Mouse (Mus musculus): ENCODE data around the gene Pdss2. TPM values are rescaled to one million over a fixed set of nuclear protein-coding genes. Genes with fewer than 3 reads are reported as not detected.

The Pdss2 gene
- polyA plus RNA-seq, 1 experiment from 2014 or later = 13.4 TPM

- Histone ChIP-seq H3K27ac (replicated peaks; ENCODE audit: low read depth, low read length) (no peak overlapping the region), H3K36me3 (ENCODE audit: control insufficient read depth, insufficient read depth, low read length) (no peaks in the 10 kb centered on the region), H3K4me2 (ENCODE audit: low read depth, severe bottlenecking) (no peak overlapping the region), H3K9ac (ENCODE audit: low read length) (no peak overlapping the region), H3K4me3 (ENCODE audit: low read depth, low read length) (no peak overlapping the region), H3K27me3 (ENCODE audit: control insufficient read depth, insufficient read depth, low read length) (no peaks in the 10 kb centered on the region), H3K4me1 (ENCODE audit: control insufficient read depth, insufficient read depth, low read length) (no peaks in the 10 kb centered on the region), H3K9me3 (ENCODE audit: control insufficient read depth, low read length) (no peaks in the 10 kb centered on the region)
- no peak for DNase-seq (ENCODE audit: low spot score)
- 95% methylated on average over 5 of the region's 5 CpGs for WGBS
- no peak for ATAC-seq (ENCODE audit: insufficient number of reproducible peaks, low FRiP score, low TSS enrichment, low read depth)
Measured at GRCm38 (mm10) chr10:43329813-43330212, 108.5 kb downstream of the Pdss2 start.

- no peak for DNase-seq (ENCODE audit: low spot score)
- 66% methylated on average over 4 of the region's 4 CpGs for WGBS
Measured at GRCm38 (mm10) chr10:43330691-43331090, 109.4 kb downstream of the Pdss2 start.

GRCm38 (mm10) chr10:43331931-43332701 is 110.8 kb downstream of the Pdss2 start:
- DNase-seq (ENCODE audit: low spot score) (no peak), ATAC-seq (ENCODE audit: insufficient number of reproducible peaks, low FRiP score, low TSS enrichment, low read depth) (no peak)
- no peak overlapping the region for H3K4me2 ChIP-seq (ENCODE audit: low read depth, severe bottlenecking)

More at GRCm38 (mm10) chr10:43330691-43331090, 109.4 kb downstream of the Pdss2 start:
- no peaks in the 10 kb centered on the region for H3K27me3 ChIP-seq (ENCODE audit: control insufficient read depth, insufficient read depth, low read length)
- no peak overlapping the region for H3K4me2 ChIP-seq (ENCODE audit: low read depth, severe bottlenecking)
- H3K4me3 ChIP-seq (ENCODE audit: low read depth, low read length) = no peak overlapping the region
- H3K36me3 ChIP-seq (ENCODE audit: control insufficient read depth, insufficient read depth, low read length) = no peaks in the 10 kb centered on the region
- no peak overlapping the region for H3K9ac ChIP-seq (ENCODE audit: low read length)
- no peaks in the 10 kb centered on the region for H3K4me1 ChIP-seq (ENCODE audit: control insufficient read depth, insufficient read depth, low read length)
- no peak overlapping the region for H3K27ac ChIP-seq (replicated peaks; ENCODE audit: low read depth, low read length)
- ATAC-seq (ENCODE audit: insufficient number of reproducible peaks, low FRiP score, low TSS enrichment, low read depth) = no peak
- H3K9me3 ChIP-seq (ENCODE audit: control insufficient read depth, low read length) = no peaks in the 10 kb centered on the region

GRCm38 (mm10) chr10:43335874-43336273 is 114.6 kb downstream of the Pdss2 start:
- DNase-seq (ENCODE audit: low spot score) (no peak), ATAC-seq (ENCODE audit: insufficient number of reproducible peaks, low FRiP score, low TSS enrichment, low read depth) (no peak)
- no peaks in the 10 kb centered on the region for H3K9me3 ChIP-seq (ENCODE audit: control insufficient read depth, low read length)
- H3K9ac ChIP-seq (ENCODE audit: low read length) = no peak overlapping the region
- no peak overlapping the region for H3K27ac ChIP-seq (replicated peaks; ENCODE audit: low read depth, low read length)
- H3K4me3 ChIP-seq (ENCODE audit: low read depth, low read length) = no peak overlapping the region
- no peak overlapping the region for H3K4me2 ChIP-seq (ENCODE audit: low read depth, severe bottlenecking)
- H3K36me3 ChIP-seq (ENCODE audit: control insufficient read depth, insufficient read depth, low read length) = no peaks in the 10 kb centered on the region
- H3K4me1 ChIP-seq (ENCODE audit: control insufficient read depth, insufficient read depth, low read length) = no peaks in the 10 kb centered on the region
- WGBS = 53% methylated on average over 4 of the region's 4 CpGs
- no peaks in the 10 kb centered on the region for H3K27me3 ChIP-seq (ENCODE audit: control insufficient read depth, insufficient read depth, low read length)

More at GRCm38 (mm10) chr10:43331931-43332701, 110.8 kb downstream of the Pdss2 start:
- Histone ChIP-seq H3K9ac (ENCODE audit: low read length) (no peak overlapping the region), H3K4me1 (ENCODE audit: control insufficient read depth, insufficient read depth, low read length) (no peaks in the 10 kb centered on the region), H3K9me3 (ENCODE audit: control insufficient read depth, low read length) (no peaks in the 10 kb centered on the region), H3K27me3 (ENCODE audit: control insufficient read depth, insufficient read depth, low read length) (no peaks in the 10 kb centered on the region), H3K27ac (replicated peaks; ENCODE audit: low read depth, low read length) (no peak overlapping the region), H3K36me3 (ENCODE audit: control insufficient read depth, insufficient read depth, low read length) (no peaks in the 10 kb centered on the region), H3K4me3 (ENCODE audit: low read depth, low read length) (no peak overlapping the region)
- 26% methylated on average over 15 of the region's 15 CpGs for WGBS

GRCm38 (mm10) chr10:43337110-43337509 is 115.8 kb downstream of the Pdss2 start:
- H3K4me1 ChIP-seq (ENCODE audit: control insufficient read depth, insufficient read depth, low read length) = no peaks in the 10 kb centered on the region
- DNase-seq (ENCODE audit: low spot score) (no peak), ATAC-seq (ENCODE audit: insufficient number of reproducible peaks, low FRiP score, low TSS enrichment, low read depth) (no peak)
- H3K4me2 ChIP-seq (ENCODE audit: low read depth, severe bottlenecking) = no peak overlapping the region
- no peaks in the 10 kb centered on the region for H3K27me3 ChIP-seq (ENCODE audit: control insufficient read depth, insufficient read depth, low read length)
- no peaks in the 10 kb centered on the region for H3K9me3 ChIP-seq (ENCODE audit: control insufficient read depth, low read length)
- no peak overlapping the region for H3K9ac ChIP-seq (ENCODE audit: low read length)
- 92% methylated on average over 2 of the region's 2 CpGs for WGBS
- no peak overlapping the region for H3K27ac ChIP-seq (replicated peaks; ENCODE audit: low read depth, low read length)
- H3K4me3 ChIP-seq (ENCODE audit: low read depth, low read length) = no peak overlapping the region
- H3K36me3 ChIP-seq (ENCODE audit: control insufficient read depth, insufficient read depth, low read length) = no peaks in the 10 kb centered on the region

GRCm38 (mm10) chr10:43339811-43340210 is 118.5 kb downstream of the Pdss2 start:
- H3K4me3 ChIP-seq (ENCODE audit: low read depth, low read length) = no peak overlapping the region
- H3K4me2 ChIP-seq (ENCODE audit: low read depth, severe bottlenecking) = no peak overlapping the region
- no peaks in the 10 kb centered on the region for H3K36me3 ChIP-seq (ENCODE audit: control insufficient read depth, insufficient read depth, low read length)
- no peak for DNase-seq (ENCODE audit: low spot score)
- H3K9ac ChIP-seq (ENCODE audit: low read length) = no peak overlapping the region
- WGBS = 85% methylated on average over 10 of the region's 10 CpGs
- ATAC-seq (ENCODE audit: insufficient number of reproducible peaks, low FRiP score, low TSS enrichment, low read depth) = no peak
- H3K9me3 ChIP-seq (ENCODE audit: control insufficient read depth, low read length) = no peaks in the 10 kb centered on the region
- H3K27ac ChIP-seq (replicated peaks; ENCODE audit: low read depth, low read length) = no peak overlapping the region
- no peaks in the 10 kb centered on the region for H3K4me1 ChIP-seq (ENCODE audit: control insufficient read depth, insufficient read depth, low read length)
- no peaks in the 10 kb centered on the region for H3K27me3 ChIP-seq (ENCODE audit: control insufficient read depth, insufficient read depth, low read length)

GRCm38 (mm10) chr10:43349718-43350117 is 128.4 kb downstream of the Pdss2 start:
- Histone ChIP-seq H3K9ac (ENCODE audit: low read length) (no peak overlapping the region), H3K27me3 (ENCODE audit: control insufficient read depth, insufficient read depth, low read length) (no peaks in the 10 kb centered on the region), H3K4me1 (ENCODE audit: control insufficient read depth, insufficient read depth, low read length) (no peaks in the 10 kb centered on the region), H3K36me3 (ENCODE audit: control insufficient read depth, insufficient read depth, low read length) (no peaks in the 10 kb centered on the region; the same call in 1 of the 2 replicates), H3K27ac (replicated peaks; ENCODE audit: low read depth, low read length) (no peak overlapping the region), H3K4me3 (ENCODE audit: low read depth, low read length) (no peak overlapping the region), H3K4me2 (ENCODE audit: low read depth, severe bottlenecking) (no peak overlapping the region), H3K9me3 (ENCODE audit: control insufficient read depth, low read length) (no peaks in the 10 kb centered on the region)
- 78% methylated on average over 2 of the region's 2 CpGs for WGBS
- no peak for ATAC-seq (ENCODE audit: insufficient number of reproducible peaks, low FRiP score, low TSS enrichment, low read depth)
- DNase-seq (ENCODE audit: low spot score) = no peak

- H3K9me3 ChIP-seq (ENCODE audit: control insufficient read depth, low read length) = no peaks in the 10 kb centered on the region
- no peak overlapping the region for H3K9ac ChIP-seq (ENCODE audit: low read length)
- DNase-seq (ENCODE audit: low spot score) (peak; percentile 52), ATAC-seq (ENCODE audit: insufficient number of reproducible peaks, low FRiP score, low TSS enrichment, low read depth) (no peak)
- 21% methylated on average over 4 of the region's 4 CpGs for WGBS
- H3K36me3 ChIP-seq (ENCODE audit: control insufficient read depth, insufficient read depth, low read length) = no peaks in the 10 kb centered on the region
- no peak overlapping the region for H3K27ac ChIP-seq (replicated peaks; ENCODE audit: low read depth, low read length)
- no peak overlapping the region for H3K4me2 ChIP-seq (ENCODE audit: low read depth, severe bottlenecking)
- H3K27me3 ChIP-seq (ENCODE audit: control insufficient read depth, insufficient read depth, low read length) = no peaks in the 10 kb centered on the region
- no peaks in the 10 kb centered on the region for H3K4me1 ChIP-seq (ENCODE audit: control insufficient read depth, insufficient read depth, low read length)
- H3K4me3 ChIP-seq (ENCODE audit: low read depth, low read length) = no peak overlapping the region
Measured at GRCm38 (mm10) chr10:43357884-43358283, 136.6 kb downstream of the Pdss2 start.

GRCm38 (mm10) chr10:43362947-43363346 is 141.7 kb downstream of the Pdss2 start:
- DNase-seq (ENCODE audit: low spot score) = no peak
- no peak overlapping the region for H3K4me3 ChIP-seq (ENCODE audit: low read depth, low read length)
- no peaks in the 10 kb centered on the region for H3K27me3 ChIP-seq (ENCODE audit: control insufficient read depth, insufficient read depth, low read length)
- H3K4me2 ChIP-seq (ENCODE audit: low read depth, severe bottlenecking) = no peak overlapping the region
- 91% methylated on average over 6 of the region's 6 CpGs for WGBS
- H3K27ac ChIP-seq (replicated peaks; ENCODE audit: low read depth, low read length) = no peak overlapping the region
- no peaks in the 10 kb centered on the region for H3K9me3 ChIP-seq (ENCODE audit: control insufficient read depth, low read length)
- ATAC-seq (ENCODE audit: insufficient number of reproducible peaks, low FRiP score, low TSS enrichment, low read depth) = no peak
- no peak overlapping the region for H3K9ac ChIP-seq (ENCODE audit: low read length)
- no peaks in the 10 kb centered on the region for H3K4me1 ChIP-seq (ENCODE audit: control insufficient read depth, insufficient read depth, low read length)
- no peaks in the 10 kb centered on the region for H3K36me3 ChIP-seq (ENCODE audit: control insufficient read depth, insufficient read depth, low read length)
